Mouse (Mus musculus): ENCODE results near the gene Cat. TPM values are rescaled to one million over a fixed set of nuclear protein-coding genes. Genes with fewer than 3 reads are reported as not detected.

The Cat gene
- polyA plus RNA-seq, 1 experiment: 607 TPM

GRCm38 (mm10) chr2:103445776-103446175, 39.2 kb downstream of the Cat start:
- peak; percentile 80 for TF ChIP-seq CTCF (conservative IDR thresholded peaks at IDR 0.05; ENCODE audit: insufficient read depth, insufficient read length, low read depth, low read length)
- no peak for TF ChIP-seq POLR2A (IDR thresholded peaks at IDR 0.05; ENCODE audit: low read depth, low read length)
- Histone ChIP-seq H3K4me3 (ENCODE audit: insufficient read depth, low read depth, low read length) (no peak overlapping the region), H3K4me1 (ENCODE audit: control insufficient read depth, insufficient read depth, low read length) (no peaks in the 10 kb centered on the region), H3K27ac (ENCODE audit: insufficient read depth, low read depth, low read length) (no peak overlapping the region), H3K27me3 (replicated peaks; ENCODE audit: control insufficient read depth, insufficient read depth, low read length) (no peaks in the 10 kb centered on the region), H3K36me3 (ENCODE audit: control insufficient read depth, insufficient read depth, low read length) (no peaks in the 10 kb centered on the region)
- DNase-seq: peak; percentile 69
- WGBS: 61% methylated on average over 6 of the region's 6 CpGs

DNA sequence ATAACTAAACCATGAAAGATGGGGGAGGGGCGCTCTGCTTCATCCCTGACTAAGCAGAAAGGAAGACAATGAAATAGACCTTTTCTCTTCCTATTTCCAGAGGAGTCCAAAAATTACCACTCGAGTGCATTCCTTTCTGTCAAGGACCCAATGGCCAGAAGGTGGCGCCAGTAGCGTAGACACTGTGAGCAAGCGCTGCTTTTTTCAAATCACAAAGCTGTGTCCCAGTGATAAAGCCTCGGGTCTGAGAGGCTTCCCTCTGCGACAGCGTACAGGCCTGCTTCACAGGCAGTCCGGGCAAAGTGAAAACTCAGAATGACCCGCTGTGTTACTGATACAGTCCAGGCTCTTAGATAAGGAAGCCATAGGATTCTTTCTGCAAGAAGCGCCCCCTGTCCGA, 45.2 kb downstream of the Cat start:
- 13% methylated on average over 12 of the region's 12 CpGs for WGBS
- Histone ChIP-seq H3K4me3 (ENCODE audit: insufficient read depth, low read depth, low read length) (no peak overlapping the region), H3K27ac (ENCODE audit: insufficient read depth, low read depth, low read length) (no peak overlapping the region), H3K36me3 (ENCODE audit: control insufficient read depth, insufficient read depth, low read length) (no peaks in the 10 kb centered on the region), H3K4me1 (ENCODE audit: control insufficient read depth, insufficient read depth, low read length) (no peaks in the 10 kb centered on the region), H3K27me3 (replicated peaks; ENCODE audit: control insufficient read depth, insufficient read depth, low read length) (no peaks in the 10 kb centered on the region)
- TF ChIP-seq CTCF (conservative IDR thresholded peaks at IDR 0.05; ENCODE audit: insufficient read depth, insufficient read length, low read depth, low read length): peak; percentile 91
- no peak for TF ChIP-seq POLR2A (IDR thresholded peaks at IDR 0.05; ENCODE audit: low read depth, low read length)
- peak; percentile 80 for DNase-seq

- DNase-seq: no peak
- Histone ChIP-seq H3K4me3 (ENCODE audit: insufficient read depth, low read depth, low read length) (no peak overlapping the region), H3K27me3 (replicated peaks; ENCODE audit: control insufficient read depth, insufficient read depth, low read length) (no peaks in the 10 kb centered on the region), H3K4me1 (ENCODE audit: control insufficient read depth, insufficient read depth, low read length) (no peaks in the 10 kb centered on the region), H3K36me3 (ENCODE audit: control insufficient read depth, insufficient read depth, low read length) (no peaks in the 10 kb centered on the region), H3K27ac (ENCODE audit: insufficient read depth, low read depth, low read length) (no peak overlapping the region)
- TF ChIP-seq CTCF (conservative IDR thresholded peaks at IDR 0.05; ENCODE audit: insufficient read depth, insufficient read length, low read depth, low read length) (no peak), POLR2A (IDR thresholded peaks at IDR 0.05; ENCODE audit: low read depth, low read length) (no peak)
- 90% methylated on average over 11 of the region's 11 CpGs for WGBS
Measured at GRCm38 (mm10) chr2:103439071-103439622, 45.8 kb downstream of the Cat start.

GRCm38 (mm10) chr2:103436534-103436933, 48.4 kb downstream of the Cat start:
- DNase-seq: peak; percentile 32
- Histone ChIP-seq H3K4me3 (ENCODE audit: insufficient read depth, low read depth, low read length) (no peak overlapping the region), H3K27me3 (replicated peaks; ENCODE audit: control insufficient read depth, insufficient read depth, low read length) (no peaks in the 10 kb centered on the region), H3K4me1 (ENCODE audit: control insufficient read depth, insufficient read depth, low read length) (no peaks in the 10 kb centered on the region), H3K36me3 (ENCODE audit: control insufficient read depth, insufficient read depth, low read length) (no peaks in the 10 kb centered on the region), H3K27ac (ENCODE audit: insufficient read depth, low read depth, low read length) (peak overlapping the region; percentile 4; the same call in 1 of the 2 replicates)
- TF ChIP-seq CTCF (conservative IDR thresholded peaks at IDR 0.05; ENCODE audit: insufficient read depth, insufficient read length, low read depth, low read length): no peak
- no peak for TF ChIP-seq POLR2A (IDR thresholded peaks at IDR 0.05; ENCODE audit: low read depth, low read length)
- 55% methylated on average over 5 of the region's 5 CpGs for WGBS

GRCm38 (mm10) chr2:103435110-103435509, 49.9 kb downstream of the Cat start:
- no peaks in the 10 kb centered on the region for H3K4me1 ChIP-seq (ENCODE audit: control insufficient read depth, insufficient read depth, low read length)
- no peak overlapping the region for H3K27ac ChIP-seq (ENCODE audit: insufficient read depth, low read depth, low read length)
- H3K4me3 ChIP-seq (ENCODE audit: insufficient read depth, low read depth, low read length): no peak overlapping the region
- H3K36me3 ChIP-seq (ENCODE audit: control insufficient read depth, insufficient read depth, low read length): no peaks in the 10 kb centered on the region
- peak; percentile 44 for DNase-seq
- no peaks in the 10 kb centered on the region for H3K27me3 ChIP-seq (replicated peaks; ENCODE audit: control insufficient read depth, insufficient read depth, low read length)
- 74% methylated on average over 2 of the region's 2 CpGs for WGBS
- TF ChIP-seq POLR2A (IDR thresholded peaks at IDR 0.05; ENCODE audit: low read depth, low read length) (no peak), CTCF (conservative IDR thresholded peaks at IDR 0.05; ENCODE audit: insufficient read depth, insufficient read length, low read depth, low read length) (no peak)

DNA sequence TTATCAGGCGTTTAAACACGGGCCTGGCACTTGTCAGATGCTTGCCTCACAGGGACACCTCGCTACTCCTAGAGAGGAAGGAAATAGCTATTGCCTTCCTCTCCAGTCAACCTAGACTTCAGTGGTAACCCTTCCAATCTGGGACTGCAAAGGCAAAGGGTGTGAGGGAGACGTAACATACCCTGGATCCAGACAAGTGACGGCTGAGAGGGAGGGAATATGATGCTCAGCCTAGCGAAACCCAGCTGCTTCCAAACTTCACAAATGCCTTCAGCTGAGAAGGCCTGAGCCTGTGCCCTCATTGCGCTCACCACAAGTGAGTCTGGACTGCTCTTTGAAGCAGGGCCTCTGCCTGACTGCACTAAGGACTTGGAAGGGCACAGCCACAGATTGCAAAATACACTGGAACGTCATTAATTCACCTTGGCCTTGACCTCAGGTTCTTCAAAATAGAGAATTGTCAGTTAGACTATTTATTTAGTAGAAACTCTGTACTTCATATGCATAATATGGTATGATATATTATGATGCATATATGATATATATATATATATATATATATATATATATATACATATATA, 52.2 kb downstream of the Cat start:
- TF ChIP-seq CTCF (conservative IDR thresholded peaks at IDR 0.05; ENCODE audit: insufficient read depth, insufficient read length, low read depth, low read length): no peak
- TF ChIP-seq POLR2A (IDR thresholded peaks at IDR 0.05; ENCODE audit: low read depth, low read length): no peak
- H3K4me3 ChIP-seq (ENCODE audit: insufficient read depth, low read depth, low read length): no peak overlapping the region
- H3K27me3 ChIP-seq (replicated peaks; ENCODE audit: control insufficient read depth, insufficient read depth, low read length): no peaks in the 10 kb centered on the region
- no peak for DNase-seq
- no peak overlapping the region for H3K27ac ChIP-seq (ENCODE audit: insufficient read depth, low read depth, low read length)
- H3K4me1 ChIP-seq (ENCODE audit: control insufficient read depth, insufficient read depth, low read length): no peaks in the 10 kb centered on the region
- H3K36me3 ChIP-seq (ENCODE audit: control insufficient read depth, insufficient read depth, low read length): no peaks in the 10 kb centered on the region
- 59% methylated on average over 8 of the region's 8 CpGs for WGBS

DNA sequence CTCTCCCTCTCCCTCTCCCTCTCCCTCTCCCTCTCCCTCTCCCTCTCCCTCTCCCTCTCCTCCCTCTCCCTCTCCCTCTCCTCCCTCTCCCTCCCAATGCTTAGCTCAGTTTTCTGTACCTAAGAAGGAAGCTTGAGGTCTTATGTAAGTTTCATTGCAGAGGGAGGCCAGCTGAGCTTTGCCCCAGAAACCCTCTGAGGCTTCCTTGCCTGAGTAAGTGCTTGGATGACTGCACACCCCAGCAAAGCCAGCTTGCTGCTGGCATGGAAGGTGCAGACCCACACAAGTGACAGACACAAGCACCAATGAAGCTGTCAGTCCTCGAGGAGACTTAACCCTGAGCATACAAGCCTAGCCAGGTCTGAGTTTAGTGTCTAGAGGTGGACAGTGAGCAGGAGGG, 54.2 kb downstream of the Cat start:
- 7% methylated on average over 1 of the region's 1 CpGs for WGBS
- H3K27ac ChIP-seq (ENCODE audit: insufficient read depth, low read depth, low read length): no peak overlapping the region
- no peaks in the 10 kb centered on the region for H3K27me3 ChIP-seq (replicated peaks; ENCODE audit: control insufficient read depth, insufficient read depth, low read length)
- H3K4me3 ChIP-seq (ENCODE audit: insufficient read depth, low read depth, low read length): no peak overlapping the region
- peak; percentile 70 for DNase-seq
- H3K4me1 ChIP-seq (ENCODE audit: control insufficient read depth, insufficient read depth, low read length): no peaks in the 10 kb centered on the region
- H3K36me3 ChIP-seq (ENCODE audit: control insufficient read depth, insufficient read depth, low read length): no peaks in the 10 kb centered on the region
- no peak for TF ChIP-seq CTCF (conservative IDR thresholded peaks at IDR 0.05; ENCODE audit: insufficient read depth, insufficient read length, low read depth, low read length)
- no peak for TF ChIP-seq POLR2A (IDR thresholded peaks at IDR 0.05; ENCODE audit: low read depth, low read length)
